Mouse (Mus musculus) lung, postnatal 0 days (tissue): ENCODE data around the gene Slc2a13.

Experiments
- CTCF ChIP-seq: IDR thresholded peaks from 2 replicates; pipeline ENCODE4 v1.5.1; 2016; ENCODE audit warnings: antibody characterized with exemption, mild to moderate bottlenecking
- EP300 ChIP-seq: IDR thresholded peaks from 2 replicates; pipeline ENCODE4 v1.6.1; 2016; ENCODE audit warnings: antibody characterized with exemption, mild to moderate bottlenecking, control low read depth

- TF ChIP-seq EP300 (no peak), CTCF (no peak)
Measured at GRCm38 (mm10) chr15:91263926-91264325, 309.1 kb downstream of the Slc2a13 start.
